Comparison of ENCODE assay signal across 8 mouse cellular contexts in the genomic region with DNA sequence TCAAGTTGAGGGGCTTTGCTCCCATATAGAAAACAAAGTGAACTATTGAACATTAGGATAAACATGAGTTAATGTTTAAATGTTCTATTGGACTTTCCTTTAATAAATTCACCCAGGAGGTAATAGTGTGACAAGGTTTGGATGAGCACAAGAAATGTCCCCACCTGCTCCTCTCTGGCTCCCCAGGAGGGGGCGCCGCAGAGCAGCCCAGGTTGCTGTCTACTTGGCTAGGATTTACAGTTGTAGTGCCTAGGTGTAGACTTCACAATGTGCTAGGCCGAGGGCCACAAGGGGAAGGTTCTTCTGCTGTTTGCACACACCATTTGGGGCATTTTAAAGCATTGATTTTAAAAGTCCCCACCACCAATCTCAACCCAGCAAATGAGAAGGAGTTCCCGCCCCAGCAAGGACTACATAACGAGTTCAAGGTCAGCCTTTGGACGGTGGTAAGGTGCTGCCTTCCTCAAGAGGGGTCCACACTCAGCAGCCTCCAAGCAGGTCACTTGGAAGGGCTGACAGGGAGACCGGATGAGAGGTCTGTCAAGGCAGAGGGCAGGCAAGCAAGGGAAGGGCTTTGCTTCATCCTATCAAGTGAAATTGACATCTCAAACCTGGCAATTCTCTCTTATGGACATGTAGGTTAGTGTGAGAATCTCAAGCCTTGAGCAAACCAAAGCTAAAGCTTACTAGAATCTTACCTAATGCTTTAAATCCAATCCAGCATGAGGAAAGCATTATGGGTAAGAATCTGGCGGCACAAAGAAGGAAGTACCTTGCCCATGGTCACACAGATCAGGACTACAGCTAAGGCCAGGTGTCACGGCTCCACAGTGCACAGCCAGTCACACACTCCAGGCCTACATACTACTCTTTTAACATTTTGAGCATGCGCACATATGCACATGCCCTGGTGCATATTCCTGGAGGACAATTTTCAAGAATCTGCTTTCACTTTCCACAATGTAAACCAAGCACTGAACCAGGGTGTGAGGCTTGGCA. TPM values are rescaled to one million over a fixed set of nuclear protein-coding genes. Genes with fewer than 3 reads are reported as not detected.
DNase-seq lines count a peak whose midpoint lies in the region; ATAC-seq lines count a peak whose summit lies in the region.

No protein-coding gene starts in this region.

- peak; percentile 28; the same call in 1 of the 2 replicates for ATAC-seq in forebrain, embryonic 15.5 days (replicated peaks)
- peak; percentile 16; the same call in 1 of the 2 replicates for ATAC-seq in kidney, embryonic 16.5 days (ENCODE audit: low FRiP score, low TSS enrichment)
- peak; percentile 32; the same call in 1 of the 2 replicates for ATAC-seq in liver, embryonic 15.5 days (ENCODE audit: insufficient read depth)

- H3K4me2 ChIP-seq in forebrain, embryonic 15.5 days (replicated peaks), result no peak overlapping the region
- no peak overlapping the region for H3K4me2 ChIP-seq in kidney, embryonic 16.5 days (replicated peaks; ENCODE audit: low read depth, low read length)
- H3K4me2 ChIP-seq in liver, embryonic 15.5 days, result peak overlapping the region; percentile 49

- no peak overlapping the region for H3K9ac ChIP-seq in forebrain, embryonic 15.5 days (replicated peaks)
- no peak overlapping the region for H3K9ac ChIP-seq in kidney, embryonic 16.5 days (replicated peaks; ENCODE audit: low read length)
- H3K9ac ChIP-seq in liver, embryonic 15.5 days, result no peak overlapping the region

- no peaks in the 10 kb centered on the region for H3K27me3 ChIP-seq in forebrain, embryonic 15.5 days
- H3K27me3 ChIP-seq in kidney, embryonic 16.5 days (ENCODE audit: insufficient read depth, low read length), result no peaks in the 10 kb centered on the region
- H3K27me3 ChIP-seq in liver, embryonic 15.5 days, result no peaks in the 10 kb centered on the region

- WGBS in forebrain, embryonic 15.5 days, result 67% methylated on average over 10 of the region's 10 CpGs
- WGBS in kidney, embryonic 16.5 days, result 64% methylated on average over 10 of the region's 10 CpGs
- WGBS in liver, embryonic 15.5 days (ENCODE audit: insufficient replicate concordance), result 54% methylated on average over 10 of the region's 10 CpGs

- no peak overlapping the region for H3K27ac ChIP-seq in forebrain, embryonic 15.5 days (replicated peaks)
- H3K27ac ChIP-seq in kidney, embryonic 16.5 days (ENCODE audit: low read length), result no peak overlapping the region
- H3K27ac ChIP-seq in liver, embryonic 15.5 days (replicated peaks), result peak overlapping the region; percentile 62

- H3K9me3 ChIP-seq in forebrain, embryonic 15.5 days, result no peaks in the 10 kb centered on the region
- no peaks in the 10 kb centered on the region for H3K9me3 ChIP-seq in kidney, embryonic 16.5 days (ENCODE audit: low read length)
- no peaks in the 10 kb centered on the region for H3K9me3 ChIP-seq in liver, embryonic 15.5 days (replicated peaks)

- H3K4me3 ChIP-seq in forebrain, embryonic 15.5 days, result no peak overlapping the region
- H3K4me3 ChIP-seq in kidney, embryonic 16.5 days (ENCODE audit: low read length), result no peak overlapping the region
- no peak overlapping the region for H3K4me3 ChIP-seq in liver, embryonic 15.5 days (replicated peaks)

- peak; percentile 80 to 93 for DNase-seq in adrenal gland, adult (ENCODE audit: inconsistent age in 2 of 2, low spot score in 1 of 2)
- no peak for DNase-seq in adrenal gland, adult 8-10 months
- DNase-seq in B cell, adult 2 months, result peak; percentile 87
- DNase-seq in adrenal gland, postnatal 4 days (ENCODE audit: low spot score in 2 of 2), result peak; percentile 60 to 65
- DNase-seq in right cerebral cortex, postnatal 4 days, result peak; percentile 56

- peaks cover 11% of the 10 kb centered on the region for H3K4me1 ChIP-seq in forebrain, embryonic 15.5 days
- H3K4me1 ChIP-seq in kidney, embryonic 16.5 days (ENCODE audit: insufficient read depth, low read length), result no peaks in the 10 kb centered on the region
- peaks cover 41% of the 10 kb centered on the region for H3K4me1 ChIP-seq in liver, embryonic 15.5 days (replicated peaks)

- peaks cover 13% of the 10 kb centered on the region for H3K36me3 ChIP-seq in forebrain, embryonic 15.5 days
- peaks cover 15% of the 10 kb centered on the region for H3K36me3 ChIP-seq in kidney, embryonic 16.5 days (ENCODE audit: insufficient read depth, low read length)
- H3K36me3 ChIP-seq in liver, embryonic 15.5 days (replicated peaks), result peaks cover 42% of the 10 kb centered on the region

RNA-seq across cellular contexts. Expression of gene Ampd2, which starts 15.9 kb away (rescaled TPM):
- total RNA-seq in adrenal gland, adult 8-10 months (2022), result 100 to 1,000 TPM; 152 to 212 (median 184) TPM
- 100 to 1,000 TPM; 101 to 109 TPM for total RNA-seq in adrenal gland, postnatal 4 days (2021)
- polyA plus RNA-seq in forebrain, embryonic 15.5 days (2015; fragmentation: Nextera tagmentation; extraction: Ambion mirVana), result 49.4 and 50.7 TPM in 2 replicates
- 69.7 and 69.8 TPM in 2 replicates for polyA plus RNA-seq in kidney, embryonic 16.5 days (2015; fragmentation: Nextera tagmentation; extraction: Ambion mirVana)
- 63.7 and 76.6 TPM in 2 replicates for polyA plus RNA-seq in liver, embryonic 15.5 days (2015; fragmentation: Nextera tagmentation; extraction: Ambion mirVana)

RNA-seq across cellular contexts. Expression of gene Gnat2, which starts 22.0 kb away (rescaled TPM):
- 10 to 100 TPM; 14.7 to 22.5 (median 17.6) TPM for total RNA-seq in adrenal gland, adult 8-10 months (2022)
- total RNA-seq in adrenal gland, postnatal 4 days (2021), result 1 to 10 TPM; 3.9 to 4.1 TPM
- polyA plus RNA-seq in forebrain, embryonic 15.5 days (2015; fragmentation: Nextera tagmentation; extraction: Ambion mirVana), result 0.43 and 0.46 TPM in 2 replicates
- 0.84 and 1.9 TPM in 2 replicates for polyA plus RNA-seq in kidney, embryonic 16.5 days (2015; fragmentation: Nextera tagmentation; extraction: Ambion mirVana)
- polyA plus RNA-seq in liver, embryonic 15.5 days (2015; fragmentation: Nextera tagmentation; extraction: Ambion mirVana), result 2.7 and 3.8 TPM in 2 replicates

RNA-seq across cellular contexts. Expression of gene Gstm4, which starts 25.9 kb away (rescaled TPM):
- 10 to 100 TPM; 15.3 to 20.7 (median 19.6) TPM for total RNA-seq in adrenal gland, adult 8-10 months (2022)
- total RNA-seq in adrenal gland, postnatal 4 days (2021), result 10 to 100 TPM; 15.6 to 16.5 TPM
- 12.4 and 15.1 TPM in 2 replicates for polyA plus RNA-seq in forebrain, embryonic 15.5 days (2015; fragmentation: Nextera tagmentation; extraction: Ambion mirVana)
- polyA plus RNA-seq in kidney, embryonic 16.5 days (2015; fragmentation: Nextera tagmentation; extraction: Ambion mirVana), result 19.8 and 20.4 TPM in 2 replicates
- 18.5 and 19.1 TPM in 2 replicates for polyA plus RNA-seq in liver, embryonic 15.5 days (2015; fragmentation: Nextera tagmentation; extraction: Ambion mirVana)

RNA-seq across cellular contexts. Expression of gene Gstm1, which starts 52.8 kb away (rescaled TPM):
- total RNA-seq in adrenal gland, adult 8-10 months (2022), result 100 to 1,000 TPM; 335 to 553 (median 456) TPM
- total RNA-seq in adrenal gland, postnatal 4 days (2021), result 100 to 1,000 TPM; 144 to 170 TPM
- polyA plus RNA-seq in forebrain, embryonic 15.5 days (2015; fragmentation: Nextera tagmentation; extraction: Ambion mirVana), result 44.0 and 60.7 TPM in 2 replicates
- polyA plus RNA-seq in kidney, embryonic 16.5 days (2015; fragmentation: Nextera tagmentation; extraction: Ambion mirVana), result 109 and 124 TPM in 2 replicates
- 415 and 453 TPM in 2 replicates for polyA plus RNA-seq in liver, embryonic 15.5 days (2015; fragmentation: Nextera tagmentation; extraction: Ambion mirVana)
